Mouse (Mus musculus) E14TG2a.4 (cell line): ENCODE results near the gene Ap3d1.

ENCODE experiments used
- CTCF ChIP-seq: conservative IDR thresholded peaks from 2 replicates; pipeline ENCODE4 v1.5.1; 2014; ENCODE audit warnings: low read length
- NANOG ChIP-seq: IDR thresholded peaks from 2 replicates; pipeline ENCODE4 v1.6.1; 2014; ENCODE audit warnings: borderline replicate concordance, low read length, mixed read lengths

- no peak for TF ChIP-seq CTCF
- no peak for TF ChIP-seq NANOG
These were observed 66.5 kb downstream of the Ap3d1 start for GRCm38 (mm10) chr10:80675405-80676197.
